Mouse (Mus musculus): ENCODE results near the gene Cebpg. TPM values are rescaled to one million over a fixed set of nuclear protein-coding genes. Genes with fewer than 3 reads are reported as not detected.
A peak's percentile ranks its signal among the peaks of the same experiment; 100 is the strongest.

Cebpg gene
- polyA plus RNA-seq, 1 experiment from 2014 or later: 41.4 TPM

GRCm38 (mm10) chr7:35029228-35029627 is 27.1 kb downstream of the Cebpg start:
- H3K36me3 ChIP-seq: peaks cover 19% of the 10 kb centered on the region
- no peak overlapping the region for H3K4me3 ChIP-seq
- WGBS: 85% methylated on average over 5 of the region's 5 CpGs
- peaks cover 16% of the 10 kb centered on the region for H3K4me1 ChIP-seq (replicated peaks)
- H3K4me2 ChIP-seq: no peak overlapping the region
- no peak for ATAC-seq (ENCODE audit: low FRiP score)
- H3K27me3 ChIP-seq: no peaks in the 10 kb centered on the region
- H3K27ac ChIP-seq: no peak overlapping the region
- H3K9ac ChIP-seq: no peak overlapping the region
- H3K9me3 ChIP-seq: no peaks in the 10 kb centered on the region

DNA sequence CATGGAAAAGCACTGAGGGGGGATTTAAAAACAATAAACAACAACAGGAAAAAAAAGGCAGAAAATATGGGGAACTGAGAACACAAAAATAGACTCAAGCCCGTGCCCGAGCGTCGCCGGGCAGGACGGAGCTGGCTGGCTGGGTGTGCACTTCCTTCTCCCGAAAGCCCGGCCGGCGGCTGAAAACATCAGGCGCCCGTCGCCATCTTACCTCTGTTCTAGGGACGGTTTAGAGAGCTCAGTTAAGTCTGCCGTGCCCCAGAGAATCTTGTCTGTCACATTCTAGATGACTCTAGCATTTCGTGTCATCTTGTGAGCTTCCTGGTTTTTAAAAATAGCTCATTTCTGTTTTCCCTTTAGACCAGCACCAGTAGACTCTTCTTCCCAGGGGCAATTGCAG is 27.8 kb downstream of the Cebpg start:
- H3K27me3 ChIP-seq: no peaks in the 10 kb centered on the region
- H3K36me3 ChIP-seq: peaks cover 19% of the 10 kb centered on the region
- no peak for ATAC-seq (ENCODE audit: low FRiP score)
- no peak overlapping the region for H3K27ac ChIP-seq
- peaks cover 13% of the 10 kb centered on the region for H3K4me1 ChIP-seq (replicated peaks)
- H3K4me3 ChIP-seq: no peak overlapping the region
- 92% methylated on average over 16 of the region's 16 CpGs for WGBS
- no peaks in the 10 kb centered on the region for H3K9me3 ChIP-seq
- H3K9ac ChIP-seq: no peak overlapping the region
- no peak overlapping the region for H3K4me2 ChIP-seq

DNA sequence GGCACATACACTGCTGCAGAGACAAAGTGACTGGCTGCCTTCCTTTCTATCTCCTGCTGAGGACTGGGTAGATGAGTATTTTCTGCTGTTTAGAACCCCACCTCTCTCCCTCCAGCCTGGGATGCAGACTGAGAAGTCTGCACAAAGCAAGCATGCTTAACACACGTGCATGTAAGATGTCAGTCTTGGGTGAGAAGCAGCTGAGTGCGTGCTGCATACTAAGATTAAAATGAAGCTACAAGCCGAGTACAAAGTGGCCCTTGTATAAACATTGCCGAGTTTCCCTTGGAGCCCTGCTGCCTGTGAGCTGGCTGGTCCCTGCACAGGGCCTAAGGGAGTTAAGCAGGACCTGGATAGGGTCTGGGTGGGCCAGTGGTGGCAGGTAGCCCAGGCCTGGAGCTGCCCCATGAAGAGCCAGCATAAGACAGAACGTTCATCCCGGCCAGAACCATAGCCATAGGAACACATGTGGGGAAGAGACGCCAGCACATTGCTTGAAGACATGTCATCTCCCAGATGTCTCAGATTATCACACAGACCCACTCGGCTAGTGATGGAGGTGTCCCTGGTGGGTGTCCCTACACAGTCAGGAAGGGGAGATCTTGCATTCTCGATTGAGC is 28.5 kb downstream of the Cebpg start:
- no peak for ATAC-seq (ENCODE audit: low FRiP score)
- Histone ChIP-seq H3K27me3 (no peaks in the 10 kb centered on the region), H3K4me3 (no peak overlapping the region), H3K9ac (no peak overlapping the region), H3K4me1 (replicated peaks) (peaks cover 13% of the 10 kb centered on the region), H3K36me3 (peaks cover 18% of the 10 kb centered on the region), H3K4me2 (no peak overlapping the region), H3K27ac (peak overlapping the region; percentile 23), H3K9me3 (no peaks in the 10 kb centered on the region)
- 80% methylated on average over 9 of the region's 9 CpGs for WGBS

DNA sequence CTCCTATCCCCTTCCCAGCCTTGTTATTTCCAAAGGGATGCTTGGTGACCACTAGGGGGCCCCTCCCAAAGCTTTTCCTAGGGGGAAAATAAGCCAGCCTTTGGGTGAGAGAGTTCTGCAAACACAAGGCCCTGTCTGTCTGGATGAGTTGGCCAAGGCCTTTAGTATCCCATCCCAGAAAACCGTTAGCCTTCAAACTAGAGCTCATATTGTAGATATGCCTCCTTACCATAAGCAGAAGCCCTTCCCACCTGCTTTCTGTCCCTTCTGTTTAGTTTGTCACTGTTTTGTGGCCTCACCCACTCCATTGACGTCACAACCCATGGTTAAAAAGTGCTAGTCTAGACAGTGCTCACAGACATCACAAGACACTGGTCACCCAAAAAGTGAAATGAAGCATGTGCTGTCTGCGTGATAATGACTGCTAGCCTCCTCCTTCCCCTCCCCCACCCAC is 29.5 kb downstream of the Cebpg start:
- Histone ChIP-seq H3K27me3 (no peaks in the 10 kb centered on the region), H3K4me1 (replicated peaks) (peaks cover 13% of the 10 kb centered on the region), H3K9me3 (no peaks in the 10 kb centered on the region), H3K4me2 (no peak overlapping the region), H3K9ac (no peak overlapping the region), H3K36me3 (peaks cover 7% of the 10 kb centered on the region), H3K4me3 (no peak overlapping the region), H3K27ac (no peak overlapping the region)
- 67% methylated on average over 3 of the region's 3 CpGs for WGBS
- no peak for ATAC-seq (ENCODE audit: low FRiP score)

DNA sequence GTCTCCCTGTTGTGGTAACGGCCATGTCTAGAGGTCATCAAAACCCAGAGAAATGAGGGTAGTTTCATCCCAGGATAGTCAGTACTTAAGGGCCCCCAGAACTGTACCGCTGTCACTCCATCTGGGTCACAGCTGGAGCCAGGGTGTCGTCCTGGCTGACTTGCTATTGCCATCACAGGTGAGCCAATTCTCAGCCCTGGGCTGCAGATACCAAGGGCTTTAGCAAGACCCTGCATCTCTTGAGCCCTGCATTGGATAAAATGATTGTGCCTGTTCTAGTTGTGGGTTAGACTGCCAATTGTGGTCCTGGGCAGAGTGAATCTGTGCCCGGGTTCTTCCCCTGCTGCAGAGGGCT is 30.1 kb downstream of the Cebpg start:
- no peaks in the 10 kb centered on the region for H3K9me3 ChIP-seq
- H3K4me1 ChIP-seq (replicated peaks): peaks cover 13% of the 10 kb centered on the region
- no peak overlapping the region for H3K4me3 ChIP-seq
- no peak overlapping the region for H3K27ac ChIP-seq
- H3K9ac ChIP-seq: no peak overlapping the region
- 0 out of 2 replicates have a peak, but pooled peaks have one; percentile 2 for ATAC-seq (ENCODE audit: low FRiP score)
- peaks cover 1% of the 10 kb centered on the region; the same call in 1 of the 2 replicates for H3K36me3 ChIP-seq
- 75% methylated on average over 4 of the region's 4 CpGs for WGBS
- no peak overlapping the region for H3K4me2 ChIP-seq
- no peaks in the 10 kb centered on the region for H3K27me3 ChIP-seq

- H3K27ac ChIP-seq: no peak overlapping the region
These were observed 30.7 kb downstream of the Cebpg start for GRCm38 (mm10) chr7:35025409-35026275.

DNA sequence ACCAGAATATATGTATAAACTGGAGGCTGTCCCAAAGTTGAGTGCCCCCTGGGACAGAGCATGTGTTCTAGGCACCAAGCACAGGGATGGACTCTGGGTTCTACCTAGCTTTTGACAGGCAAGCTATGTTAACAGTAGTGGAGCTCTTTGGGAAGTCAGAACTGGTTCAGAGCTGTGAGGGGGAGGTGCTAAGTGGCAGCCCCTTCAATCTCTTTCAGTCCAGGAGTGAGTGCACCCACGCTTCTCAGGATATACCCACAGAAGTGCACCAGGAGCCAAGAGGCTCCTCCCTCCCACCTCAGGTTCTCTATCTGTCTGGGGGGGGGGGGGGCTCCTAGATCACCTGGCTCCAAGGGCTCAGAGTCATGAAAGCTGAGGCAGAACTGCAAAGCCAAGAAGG is 31.9 kb downstream of the Cebpg start:
- H3K4me2 ChIP-seq: no peak overlapping the region
- no peak overlapping the region for H3K27ac ChIP-seq
- H3K9me3 ChIP-seq: no peaks in the 10 kb centered on the region
- H3K4me3 ChIP-seq: no peak overlapping the region
- no peak for ATAC-seq (ENCODE audit: low FRiP score)
- H3K9ac ChIP-seq: no peak overlapping the region
- H3K27me3 ChIP-seq: no peaks in the 10 kb centered on the region
- peaks cover 22% of the 10 kb centered on the region for H3K4me1 ChIP-seq (replicated peaks)
- 76% methylated on average over 1 of the region's 1 CpGs for WGBS
- H3K36me3 ChIP-seq: no peaks in the 10 kb centered on the region; the same call in 1 of the 2 replicates

More at GRCm38 (mm10) chr7:35025409-35026275, 30.7 kb downstream of the Cebpg start:
- no peaks in the 10 kb centered on the region for H3K27me3 ChIP-seq
- H3K9ac ChIP-seq: no peak overlapping the region
- no peaks in the 10 kb centered on the region; the same call in 1 of the 2 replicates for H3K36me3 ChIP-seq
- H3K4me2 ChIP-seq: no peak overlapping the region
- peak; percentile 72 for ATAC-seq (ENCODE audit: low FRiP score)
- H3K9me3 ChIP-seq: no peaks in the 10 kb centered on the region
- WGBS: 56% methylated on average over 5 of the region's 5 CpGs
- H3K4me1 ChIP-seq (replicated peaks): peaks cover 16% of the 10 kb centered on the region
- H3K4me3 ChIP-seq: no peak overlapping the region

DNA sequence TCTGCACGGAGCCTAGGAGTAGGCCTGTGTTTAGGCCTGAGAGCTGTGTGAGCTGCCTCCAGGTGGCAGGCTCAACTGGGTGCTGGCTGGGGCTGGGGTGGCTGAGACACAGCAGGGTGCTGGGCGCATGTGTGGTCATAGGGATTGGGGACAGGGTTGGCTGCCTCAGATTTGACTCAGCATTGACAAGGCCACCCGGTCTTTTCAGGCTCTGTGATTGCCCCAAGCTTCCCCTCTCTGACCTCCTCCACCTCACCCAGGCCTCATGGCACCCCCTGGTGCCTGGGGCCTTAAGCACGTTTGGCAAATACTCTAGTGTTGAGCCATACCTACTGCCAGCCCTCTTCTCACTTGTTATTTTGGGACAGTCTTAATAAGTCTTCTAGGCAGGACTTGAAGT is 33.1 kb downstream of the Cebpg start:
- H3K27ac ChIP-seq: no peak overlapping the region
- H3K4me3 ChIP-seq: no peak overlapping the region
- peaks cover 22% of the 10 kb centered on the region for H3K4me1 ChIP-seq (replicated peaks)
- no peaks in the 10 kb centered on the region for H3K27me3 ChIP-seq
- no peak overlapping the region for H3K4me2 ChIP-seq
- WGBS: 90% methylated on average over 4 of the region's 4 CpGs
- ATAC-seq (ENCODE audit: low FRiP score): no peak
- H3K36me3 ChIP-seq: no peaks in the 10 kb centered on the region; the same call in 1 of the 2 replicates
- H3K9ac ChIP-seq: no peak overlapping the region
- H3K9me3 ChIP-seq: no peaks in the 10 kb centered on the region

DNA sequence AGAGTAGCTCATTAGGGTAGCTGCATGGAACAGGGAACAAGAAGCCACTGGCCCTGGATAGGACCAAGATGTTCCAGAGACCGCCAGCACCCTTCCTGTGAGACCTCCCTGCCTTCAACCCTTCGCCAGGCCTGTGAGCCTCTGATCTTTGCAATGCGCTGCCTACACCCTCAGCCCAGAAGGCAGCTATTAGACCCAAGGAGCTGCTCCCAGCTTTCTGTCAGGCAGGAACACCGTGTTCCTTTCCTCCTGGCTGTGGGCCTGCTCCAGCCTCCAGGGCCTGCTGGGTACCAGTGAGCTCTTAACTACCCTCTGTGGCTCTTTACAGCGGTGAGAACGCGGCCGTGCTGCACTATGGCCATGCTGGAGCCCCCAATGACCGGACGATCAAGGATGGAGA is 35.0 kb downstream of the Cebpg start:
- Histone ChIP-seq H3K27ac (no peak overlapping the region), H3K4me1 (replicated peaks) (peaks cover 12% of the 10 kb centered on the region), H3K4me3 (no peak overlapping the region), H3K36me3 (no peaks in the 10 kb centered on the region; the same call in 1 of the 2 replicates), H3K27me3 (no peaks in the 10 kb centered on the region), H3K4me2 (no peak overlapping the region), H3K9ac (no peak overlapping the region), H3K9me3 (no peaks in the 10 kb centered on the region)
- 92% methylated on average over 10 of the region's 10 CpGs for WGBS
- no peak for ATAC-seq (ENCODE audit: low FRiP score)

DNA sequence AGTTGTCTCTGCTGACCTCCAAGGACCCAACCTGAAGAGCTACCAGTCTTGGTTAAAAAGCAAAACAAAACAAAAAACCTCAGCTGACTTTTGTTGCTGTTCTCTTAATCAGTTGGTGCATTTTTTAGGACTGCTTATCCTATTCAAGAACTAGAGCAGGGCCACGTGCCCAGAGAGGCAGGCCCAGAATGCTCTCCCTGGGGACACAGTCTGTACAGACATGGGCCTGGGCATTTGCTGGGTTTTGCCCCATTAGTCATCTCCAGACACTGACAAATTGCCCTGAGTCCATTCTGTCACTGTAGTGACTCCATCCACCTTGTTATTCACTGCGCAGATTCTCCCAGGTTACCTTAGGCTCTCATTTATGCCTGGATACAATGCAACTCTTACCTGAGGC is 41.1 kb downstream of the Cebpg start:
- no peak for ATAC-seq (ENCODE audit: low FRiP score)

GRCm38 (mm10) chr7:35013228-35013627 is 43.1 kb downstream of the Cebpg start:
- Histone ChIP-seq H3K27me3 (no peaks in the 10 kb centered on the region), H3K9me3 (no peaks in the 10 kb centered on the region), H3K27ac (peak overlapping the region; percentile 67), H3K4me3 (no peak overlapping the region), H3K4me1 (replicated peaks) (peaks cover 23% of the 10 kb centered on the region), H3K9ac (no peak overlapping the region), H3K4me2 (no peak overlapping the region), H3K36me3 (no peaks in the 10 kb centered on the region)
- 0 out of 2 replicates have a peak, but pooled peaks have one; percentile 26 for ATAC-seq (ENCODE audit: low FRiP score)
- WGBS: 37% methylated on average over 9 of the region's 9 CpGs

More for the DNA sequence above, 41.1 kb downstream of the Cebpg start:
- no peak overlapping the region for H3K4me3 ChIP-seq
- no peak overlapping the region for H3K27ac ChIP-seq
- H3K27me3 ChIP-seq: no peaks in the 10 kb centered on the region
- no peaks in the 10 kb centered on the region for H3K36me3 ChIP-seq
- H3K9me3 ChIP-seq: no peaks in the 10 kb centered on the region
- WGBS: 57% methylated on average over 2 of the region's 2 CpGs
- no peak overlapping the region for H3K9ac ChIP-seq
- no peak overlapping the region for H3K4me2 ChIP-seq
- H3K4me1 ChIP-seq (replicated peaks): peaks cover 25% of the 10 kb centered on the region

GRCm38 (mm10) chr7:35006661-35007060 is 49.7 kb downstream of the Cebpg start:
- no peak for ATAC-seq (ENCODE audit: low FRiP score)
- Histone ChIP-seq H3K9me3 (no peaks in the 10 kb centered on the region), H3K36me3 (no peaks in the 10 kb centered on the region), H3K27ac (no peak overlapping the region), H3K4me2 (no peak overlapping the region), H3K27me3 (no peaks in the 10 kb centered on the region), H3K4me1 (replicated peaks) (peaks cover 21% of the 10 kb centered on the region), H3K9ac (peak overlapping the region; percentile 29; the same call in 1 of the 2 replicates), H3K4me3 (no peak overlapping the region)
- WGBS: 90% methylated on average over 7 of the region's 7 CpGs

Data from hindbrain, embryonic 13.5 days (tissue).